Mouse (Mus musculus) embryonic facial prominence, embryonic 10.5 days (tissue): ENCODE results near the gene B3gnt9. TPM values are rescaled to one million over a fixed set of nuclear protein-coding genes. Genes with fewer than 3 reads are reported as not detected.

ENCODE experiments used
- DNase-seq: peaks from one replicate; pipeline ENCODE4 v3.0.0-alpha.2; 2017; ENCODE audit warnings: low spot score
- H3K27ac ChIP-seq: fragments of 300-500 bp; sonication (generic); replicated peaks from 2 replicates; pipeline ENCODE4 v1.5.1; 2016; ENCODE audit warnings: mild to moderate bottlenecking
- H3K27me3 ChIP-seq: fragments of 300-500 bp; sonication (generic); replicated peaks from 2 replicates; pipeline ENCODE4 v1.6.1; 2016; ENCODE audit warnings: low read depth, mild to moderate bottlenecking; ENCODE audit not compliant: poor library complexity, severe bottlenecking
- H3K36me3 ChIP-seq: fragments of 300-500 bp; sonication (generic); replicated peaks from 2 replicates; pipeline ENCODE4 v1.6.1; 2016; ENCODE audit warnings: mild to moderate bottlenecking, moderate library complexity
- H3K4me1 ChIP-seq: fragments of 300-500 bp; sonication (generic); 2 replicates; pipeline ENCODE4 v1.6.1; 2016
- H3K4me3 ChIP-seq: fragments of 300-500 bp; sonication (generic); 2 replicates; pipeline ENCODE4 v1.5.1; 2016; ENCODE audit warnings: mild to moderate bottlenecking, moderate library complexity
- H3K9me3 ChIP-seq: fragments of 300-500 bp; sonication (generic); 2 replicates; pipeline ENCODE4 v1.6.1; 2016; ENCODE audit warnings: mild to moderate bottlenecking
- WGBS: fragments of 180-500 bp; shearing (Covaris S2); methylation state at CpG from one replicate; pipeline ENCODE4 v1.1.7; 2016; 5-methylcytosine and 5-hydroxymethylcytosine counted together
- polyA plus RNA-seq: library from polyadenylated mRNA; unstranded; fragments of >200 nt; fragmentation: Nextera tagmentation; extraction: Ambion mirVana; gene quantifications from 2 replicates; pipeline ENCODE4 v1.2.1, GENCODE M21; 2016

Gene B3gnt9
- polyA plus RNA-seq, 1 experiment from 2014 or later: 1.6 TPM

DNA sequence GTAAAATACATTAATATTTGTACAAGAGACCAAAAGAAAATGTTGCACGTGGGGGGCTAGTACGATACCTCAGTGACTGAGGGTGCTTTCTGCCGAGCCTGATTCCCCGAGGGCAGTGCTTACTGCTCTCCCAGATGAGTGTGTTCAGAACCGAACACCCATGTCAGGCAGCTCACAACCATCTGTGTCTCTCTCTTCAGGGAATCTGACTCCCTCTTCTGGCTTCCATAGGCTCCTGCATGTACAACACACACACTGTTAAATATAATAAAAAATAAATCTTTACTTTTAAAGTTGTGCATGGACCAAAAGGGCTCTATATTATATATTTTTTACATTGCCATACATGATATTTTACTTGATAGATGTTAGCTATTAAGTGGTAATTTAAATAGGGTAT lies 40.8 kb downstream of the B3gnt9 start:
- no peak overlapping the region for H3K4me3 ChIP-seq
- H3K27me3 ChIP-seq: no peaks in the 10 kb centered on the region
- 92% methylated on average over 5 of the region's 5 CpGs for WGBS
- no peaks in the 10 kb centered on the region for H3K4me1 ChIP-seq
- H3K36me3 ChIP-seq: peaks cover 74% of the 10 kb centered on the region
- no peak overlapping the region for H3K27ac ChIP-seq
- no peak for DNase-seq
- H3K9me3 ChIP-seq: no peaks in the 10 kb centered on the region

- H3K27ac ChIP-seq: no peak overlapping the region
- H3K27me3 ChIP-seq: no peaks in the 10 kb centered on the region
- 53% methylated on average over 1 of the region's 1 CpGs for WGBS
- no peaks in the 10 kb centered on the region for H3K4me1 ChIP-seq
- peaks cover 81% of the 10 kb centered on the region for H3K36me3 ChIP-seq
- H3K4me3 ChIP-seq: no peak overlapping the region
- DNase-seq: no peak
- no peaks in the 10 kb centered on the region for H3K9me3 ChIP-seq
Observed at GRCm38 (mm10) chr8:105209153-105210110, 45.5 kb downstream of the B3gnt9 start.

DNA sequence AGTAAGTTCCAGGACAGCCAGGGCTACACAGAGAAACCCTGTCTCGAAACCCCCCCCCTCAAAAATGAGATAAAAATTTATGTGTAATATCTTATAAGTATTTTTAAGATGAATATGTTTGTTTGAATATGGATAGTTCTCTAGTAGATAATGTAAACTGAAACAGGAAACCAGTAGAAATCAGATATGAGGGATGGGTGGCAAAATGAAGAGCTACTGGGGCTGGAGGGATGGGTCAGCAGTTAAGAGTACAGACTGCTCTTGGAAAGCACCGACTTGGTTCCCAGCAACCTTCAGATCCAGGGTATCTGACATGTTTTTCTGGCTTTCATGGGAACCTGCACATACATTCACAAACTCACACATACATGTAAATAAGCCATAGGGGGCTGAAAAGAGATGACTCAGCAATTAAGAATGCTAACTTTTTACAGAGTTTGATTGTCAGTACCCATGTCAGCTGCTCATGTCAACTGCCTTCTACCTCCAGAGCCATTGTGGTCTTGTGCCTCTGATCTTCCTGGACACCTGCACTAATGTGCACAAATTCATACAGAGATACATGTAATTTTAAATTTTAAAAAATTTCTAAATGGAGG lies 47.2 kb downstream of the B3gnt9 start:
- Histone ChIP-seq H3K4me3 (no peak overlapping the region), H3K9me3 (no peaks in the 10 kb centered on the region), H3K27me3 (no peaks in the 10 kb centered on the region), H3K27ac (no peak overlapping the region), H3K36me3 (peaks cover 88% of the 10 kb centered on the region), H3K4me1 (no peaks in the 10 kb centered on the region)
- WGBS: 88% methylated on average over 2 of the region's 2 CpGs
- no peak for DNase-seq

DNA sequence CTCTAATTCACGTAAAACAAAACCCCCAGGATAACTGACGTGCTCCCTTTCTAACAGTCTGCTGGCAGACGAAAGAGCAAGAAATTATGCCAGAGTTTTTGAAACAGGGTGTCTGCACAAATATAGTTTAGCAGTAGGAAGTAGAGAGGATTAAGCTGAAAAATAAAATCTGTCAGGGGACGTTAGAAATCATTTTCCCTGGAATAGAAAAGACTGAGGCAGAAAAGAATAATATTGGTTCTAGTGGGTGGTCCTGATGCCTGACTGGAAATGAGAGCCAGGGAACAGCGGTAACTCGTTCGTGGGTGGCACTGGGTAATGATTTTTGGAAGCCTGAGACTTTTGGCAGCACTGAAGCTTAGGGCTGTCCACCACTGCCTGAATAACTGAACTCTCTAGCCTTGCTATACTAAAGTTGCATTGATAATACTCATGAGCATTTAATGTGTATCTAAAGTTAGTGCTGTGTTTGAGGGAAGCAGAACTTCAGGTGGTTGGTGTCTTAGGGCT lies 48.1 kb downstream of the B3gnt9 start:
- Histone ChIP-seq H3K4me3 (no peak overlapping the region), H3K36me3 (peaks cover 95% of the 10 kb centered on the region), H3K27me3 (no peaks in the 10 kb centered on the region), H3K27ac (no peak overlapping the region), H3K9me3 (no peaks in the 10 kb centered on the region), H3K4me1 (no peaks in the 10 kb centered on the region)
- WGBS: 88% methylated on average over 7 of the region's 7 CpGs
- DNase-seq: no peak

GRCm38 (mm10) chr8:105205748-105206147 lies 49.2 kb downstream of the B3gnt9 start:
- Histone ChIP-seq H3K4me1 (no peaks in the 10 kb centered on the region), H3K27ac (no peak overlapping the region), H3K4me3 (no peak overlapping the region), H3K36me3 (peaks cover 95% of the 10 kb centered on the region), H3K27me3 (no peaks in the 10 kb centered on the region), H3K9me3 (no peaks in the 10 kb centered on the region)
- WGBS: 90% methylated on average over 1 of the region's 1 CpGs
- no peak for DNase-seq

Other genes starting within 250 kb of the B3gnt9 start
- not detected in 2 replicates for gene Ces3a, start 206.6 kb downstream of the B3gnt9 start, polyA plus RNA-seq
- gene Ces3b, start 171.4 kb downstream of the B3gnt9 start, polyA plus RNA-seq: not detected in 2 replicates
- not detected in 2 replicates for gene Ces4a, start 123.4 kb downstream of the B3gnt9 start, polyA plus RNA-seq
- gene Cbfb, start 84.5 kb downstream of the B3gnt9 start, polyA plus RNA-seq: 67.5 and 73.2 TPM in 2 replicates
- gene D230025D16Rik, start 30.0 kb downstream of the B3gnt9 start, polyA plus RNA-seq: 25.9 and 27.1 TPM in 2 replicates
- gene Tradd, start 9.5 kb upstream of the B3gnt9 start, polyA plus RNA-seq: 14.6 and 16.7 TPM in 2 replicates
- gene Fbxl8, start 9.5 kb upstream of the B3gnt9 start, polyA plus RNA-seq: 0.63 and 0.92 TPM in 2 replicates
- 0.21 TPM in 1 of 2 replicates, not detected in the other for gene Hsf4, start 14.6 kb upstream of the B3gnt9 start, polyA plus RNA-seq
- 0.62 and 0.69 TPM in 2 replicates for gene Nol3, start 21.0 kb upstream of the B3gnt9 start, polyA plus RNA-seq
- gene 4931428F04Rik, start 34.7 kb upstream of the B3gnt9 start, polyA plus RNA-seq: 20.7 and 23.9 TPM in 2 replicates
- 9.9 and 11.6 TPM in 2 replicates for gene Exoc3l, start 40.9 kb upstream of the B3gnt9 start, polyA plus RNA-seq
- 125 and 138 TPM in 2 replicates for gene E2f4, start 42.5 kb upstream of the B3gnt9 start, polyA plus RNA-seq
- 2.7 and 3.5 TPM in 2 replicates for gene Elmo3, start 50.4 kb upstream of the B3gnt9 start, polyA plus RNA-seq
- gene Lrrc29, start 71.1 kb upstream of the B3gnt9 start, polyA plus RNA-seq: 1.3 TPM in 2 replicates
- gene Tmem208, start 71.2 kb upstream of the B3gnt9 start, polyA plus RNA-seq: 93.0 and 99.4 TPM in 2 replicates
- 2.9 and 3.3 TPM in 2 replicates for gene Fhod1, start 92.8 kb upstream of the B3gnt9 start, polyA plus RNA-seq
- 5.5 and 5.7 TPM in 2 replicates for gene Slc9a5, start 93.7 kb upstream of the B3gnt9 start, polyA plus RNA-seq
- 0.34 and 0.83 TPM in 2 replicates for gene Plekhg4, start 118.1 kb upstream of the B3gnt9 start, polyA plus RNA-seq
- 0.08 and 0.16 TPM in 2 replicates for gene Kctd19, start 158.3 kb upstream of the B3gnt9 start, polyA plus RNA-seq
- 0.29 and 0.67 TPM in 2 replicates for gene Lrrc36, start 158.4 kb upstream of the B3gnt9 start, polyA plus RNA-seq
- 35.7 and 48.8 TPM in 2 replicates for gene Tppp3, start 216.4 kb upstream of the B3gnt9 start, polyA plus RNA-seq
- 19.2 and 20.5 TPM in 2 replicates for gene Zdhhc1, start 241.7 kb upstream of the B3gnt9 start, polyA plus RNA-seq